Mouse (Mus musculus) olfactory bulb, adult 2 months (tissue): ENCODE data around the gene Pde10a.

Experiments used
- CTCF ChIP-seq: fragments of 200-500 bp; IDR thresholded peaks from 2 replicates; pipeline ENCODE4 v1.5.1; 2012; ENCODE audit warnings: low read depth, mild to moderate bottlenecking, low read length, moderate library complexity; ENCODE audit not compliant: insufficient read depth
- POLR2A ChIP-seq: fragments of 200-500 bp; IDR thresholded peaks from 2 replicates; pipeline ENCODE4 v1.6.1; 2012; ENCODE audit warnings: mild to moderate bottlenecking, low read depth, low read length, moderate library complexity; ENCODE audit not compliant: insufficient read depth

DNA sequence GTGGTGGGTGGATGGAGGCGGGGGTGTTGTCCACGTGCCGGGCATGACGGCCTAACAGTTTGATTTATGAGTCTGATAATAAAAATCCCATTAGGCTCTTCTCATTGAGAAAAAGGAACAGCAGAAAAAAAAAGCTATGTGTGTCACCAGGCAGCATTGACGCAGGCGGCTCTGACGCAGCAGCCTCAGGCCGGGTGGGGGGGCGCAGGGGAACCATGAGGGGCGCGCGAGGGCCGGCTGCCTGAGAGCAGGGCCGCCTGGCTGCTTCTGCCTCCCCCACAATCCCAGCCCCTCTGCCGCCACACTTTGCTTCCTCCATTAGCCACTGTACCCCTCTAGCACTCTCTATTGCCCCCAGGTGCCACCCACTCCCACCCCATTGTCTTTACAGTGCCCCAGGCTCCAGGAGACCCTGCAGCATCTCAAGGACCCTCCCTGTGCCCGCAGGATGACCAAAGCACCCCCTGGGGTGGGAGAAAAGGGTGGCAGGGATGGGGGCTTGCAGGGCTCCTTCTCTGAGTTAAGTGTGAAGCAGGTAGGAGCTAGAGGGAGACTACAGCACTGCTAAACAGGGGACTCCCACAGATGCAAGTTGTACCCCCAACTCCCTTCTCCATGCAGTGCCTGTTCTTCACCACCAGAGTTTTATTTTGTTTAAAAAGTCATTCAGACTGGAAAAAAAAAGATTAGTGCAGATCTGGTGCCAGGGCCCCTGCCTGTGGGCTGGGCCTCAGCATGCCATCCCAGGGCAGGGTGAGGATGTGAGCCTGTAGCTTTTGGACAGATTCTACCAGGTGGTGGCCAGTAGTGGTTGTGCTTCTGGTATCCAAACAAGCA is 16.6 kb upstream of the Pde10a start:
- TF ChIP-seq CTCF (peak; percentile 14; the same call in 1 of the 2 replicates), POLR2A (no peak)
